Mouse (Mus musculus) megakaryocyte, embryonic 14.5 days (primary cell): ENCODE measurements around the gene Fras1. TPM values are rescaled to one million over a fixed set of nuclear protein-coding genes. Genes with fewer than 3 reads are reported as not detected.

Source experiments
- H3K27me3 ChIP-seq: replicated peaks from 2 replicates; pipeline ENCODE3; 2012; ENCODE audit warnings: inconsistent platforms
- H3K36me3 ChIP-seq: replicated peaks from 2 replicates; pipeline ENCODE3; 2012; ENCODE audit warnings: low read length, inconsistent platforms, mixed read lengths
- H3K4me1 ChIP-seq: 2 replicates; pipeline ENCODE4 v1.6.1; 2012; ENCODE audit warnings: inconsistent platforms
- H3K4me3 ChIP-seq: replicated peaks from 2 replicates; pipeline ENCODE3; 2012; ENCODE audit warnings: moderate library complexity, mild to moderate bottlenecking, inconsistent platforms
- H3K9me3 ChIP-seq: 2 replicates; pipeline ENCODE4 v1.6.1; 2012; ENCODE audit warnings: inconsistent platforms
- FLI1 ChIP-seq: IDR thresholded peaks from 2 replicates; pipeline ENCODE4 v1.6.1; 2012; ENCODE audit warnings: low read length, inconsistent platforms, mixed read lengths
- GATA1 ChIP-seq: IDR thresholded peaks from 3 replicates; pipeline ENCODE4 v1.6.1; 2012; ENCODE audit warnings: mixed read lengths, low read length, inconsistent platforms, borderline replicate concordance
- polyA plus RNA-seq: library from polyadenylated mRNA; stranded (reverse); fragments of >175 nt; gene quantifications from 2 replicates; pipeline ENCODE4 v1.2.3, GENCODE M21; 2012; ENCODE audit warnings: low replicate concordance; ENCODE audit not compliant: insufficient read depth

Fras1 gene
- polyA plus RNA-seq, 1 experiment: not detected

- Histone ChIP-seq H3K4me3 (no peak overlapping the region), H3K27me3 (no peaks in the 10 kb centered on the region)
- TF ChIP-seq FLI1 (no peak), GATA1 (no peak)
These were observed 22.3 kb downstream of the Fras1 start for GRCm38 (mm10) chr5:96395786-96396650.

GRCm38 (mm10) chr5:96402555-96402954 lies 28.8 kb downstream of the Fras1 start:
- H3K27me3 ChIP-seq: no peaks in the 10 kb centered on the region
- no peaks in the 10 kb centered on the region for H3K36me3 ChIP-seq
- H3K9me3 ChIP-seq: no peaks in the 10 kb centered on the region; the same call in 1 of the 2 replicates
- TF ChIP-seq GATA1 (no peak), FLI1 (no peak)
- H3K4me1 ChIP-seq: no peaks in the 10 kb centered on the region
- no peak overlapping the region for H3K4me3 ChIP-seq

More at GRCm38 (mm10) chr5:96395786-96396650, 22.3 kb downstream of the Fras1 start:
- Histone ChIP-seq H3K36me3 (no peaks in the 10 kb centered on the region), H3K4me1 (no peaks in the 10 kb centered on the region), H3K9me3 (peaks cover 9% of the 10 kb centered on the region)

- no peak overlapping the region for H3K4me3 ChIP-seq
- H3K9me3 ChIP-seq: no peaks in the 10 kb centered on the region; the same call in 1 of the 2 replicates
- H3K27me3 ChIP-seq: no peaks in the 10 kb centered on the region
- no peaks in the 10 kb centered on the region for H3K4me1 ChIP-seq
- H3K36me3 ChIP-seq: no peaks in the 10 kb centered on the region
- TF ChIP-seq GATA1 (no peak), FLI1 (no peak)
These were observed 31.5 kb downstream of the Fras1 start for GRCm38 (mm10) chr5:96405139-96405842.

GRCm38 (mm10) chr5:96408291-96408690 lies 34.5 kb downstream of the Fras1 start:
- Histone ChIP-seq H3K4me3 (no peak overlapping the region), H3K36me3 (no peaks in the 10 kb centered on the region), H3K9me3 (no peaks in the 10 kb centered on the region; the same call in 1 of the 2 replicates), H3K4me1 (no peaks in the 10 kb centered on the region), H3K27me3 (no peaks in the 10 kb centered on the region)
- no peak for TF ChIP-seq FLI1
- no peak for TF ChIP-seq GATA1

GRCm38 (mm10) chr5:96412754-96413394 lies 39.1 kb downstream of the Fras1 start:
- H3K27me3 ChIP-seq: no peaks in the 10 kb centered on the region
- no peak for TF ChIP-seq FLI1
- no peak for TF ChIP-seq GATA1
- H3K4me3 ChIP-seq: no peak overlapping the region
- H3K9me3 ChIP-seq: no peaks in the 10 kb centered on the region; the same call in 1 of the 2 replicates
- no peaks in the 10 kb centered on the region for H3K36me3 ChIP-seq
- no peaks in the 10 kb centered on the region for H3K4me1 ChIP-seq

- H3K9me3 ChIP-seq: 0 out of 2 replicates have a peak, but pooled peaks cover 3% of the 10 kb centered on the region
- no peak overlapping the region for H3K4me3 ChIP-seq
- no peaks in the 10 kb centered on the region for H3K27me3 ChIP-seq
- no peak for TF ChIP-seq GATA1
- no peak for TF ChIP-seq FLI1
- no peaks in the 10 kb centered on the region for H3K4me1 ChIP-seq
- H3K36me3 ChIP-seq: no peaks in the 10 kb centered on the region
These were observed 43.4 kb downstream of the Fras1 start for GRCm38 (mm10) chr5:96417121-96417520.

- Histone ChIP-seq H3K27me3 (no peaks in the 10 kb centered on the region), H3K36me3 (no peaks in the 10 kb centered on the region), H3K4me3 (no peak overlapping the region), H3K9me3 (0 out of 2 replicates have a peak, but pooled peaks cover 3% of the 10 kb centered on the region), H3K4me1 (no peaks in the 10 kb centered on the region)
- TF ChIP-seq FLI1: no peak
- TF ChIP-seq GATA1: no peak
These were observed 47.8 kb downstream of the Fras1 start for GRCm38 (mm10) chr5:96421550-96421949.

- H3K27me3 ChIP-seq: no peaks in the 10 kb centered on the region
- H3K4me1 ChIP-seq: no peaks in the 10 kb centered on the region
- H3K36me3 ChIP-seq: no peaks in the 10 kb centered on the region
- TF ChIP-seq FLI1 (no peak), GATA1 (no peak)
- no peak overlapping the region for H3K4me3 ChIP-seq
- 0 out of 2 replicates have a peak, but pooled peaks cover 3% of the 10 kb centered on the region for H3K9me3 ChIP-seq
These were observed 49.0 kb downstream of the Fras1 start for GRCm38 (mm10) chr5:96422716-96423115.

GRCm38 (mm10) chr5:96425391-96425790 lies 51.6 kb downstream of the Fras1 start:
- no peaks in the 10 kb centered on the region for H3K36me3 ChIP-seq
- H3K4me3 ChIP-seq: no peak overlapping the region
- H3K27me3 ChIP-seq: no peaks in the 10 kb centered on the region
- H3K4me1 ChIP-seq: no peaks in the 10 kb centered on the region
- no peak for TF ChIP-seq GATA1
- no peak for TF ChIP-seq FLI1
- 0 out of 2 replicates have a peak, but pooled peaks cover 3% of the 10 kb centered on the region for H3K9me3 ChIP-seq
